Mouse (Mus musculus): ENCODE measurements around the gene Nxn.

The Nxn gene

GRCm38 (mm10) chr11:76363636-76364035 lies 35.3 kb downstream of the Nxn start:
- no peak for DNase-seq (ENCODE audit: low read depth, low spot score)

GRCm38 (mm10) chr11:76363178-76363577 lies 35.8 kb downstream of the Nxn start:
- no peak for DNase-seq (ENCODE audit: low read depth, low spot score)

GRCm38 (mm10) chr11:76361422-76361821 lies 37.5 kb downstream of the Nxn start:
- no peak for DNase-seq (ENCODE audit: low read depth, low spot score)

GRCm38 (mm10) chr11:76360255-76360654 lies 38.7 kb downstream of the Nxn start:
- DNase-seq (ENCODE audit: low read depth, low spot score), result no peak

GRCm38 (mm10) chr11:76358628-76359320 lies 40.2 kb downstream of the Nxn start:
- no peak for DNase-seq (ENCODE audit: low read depth, low spot score)

GRCm38 (mm10) chr11:76357464-76357863 lies 41.5 kb downstream of the Nxn start:
- no peak for DNase-seq (ENCODE audit: low read depth, low spot score)

- no peak for DNase-seq (ENCODE audit: low read depth, low spot score)
These were observed 42.8 kb downstream of the Nxn start for GRCm38 (mm10) chr11:76356091-76356490.

- DNase-seq (ENCODE audit: low read depth, low spot score), result no peak
These were observed 43.5 kb downstream of the Nxn start for GRCm38 (mm10) chr11:76355425-76355824.

GRCm38 (mm10) chr11:76352861-76353558 lies 45.9 kb downstream of the Nxn start:
- no peak for DNase-seq (ENCODE audit: low read depth, low spot score)

GRCm38 (mm10) chr11:76351624-76352011 lies 47.3 kb downstream of the Nxn start:
- no peak for DNase-seq (ENCODE audit: low read depth, low spot score)

GRCm38 (mm10) chr11:76350931-76351623 lies 47.9 kb downstream of the Nxn start:
- DNase-seq (ENCODE audit: low read depth, low spot score), result no peak

GRCm38 (mm10) chr11:76349833-76350232 lies 49.1 kb downstream of the Nxn start:
- DNase-seq (ENCODE audit: low read depth, low spot score), result no peak

GRCm38 (mm10) chr11:76347589-76347988 lies 51.4 kb downstream of the Nxn start:
- DNase-seq (ENCODE audit: low read depth, low spot score), result no peak

GRCm38 (mm10) chr11:76343031-76343430 lies 55.9 kb downstream of the Nxn start:
- DNase-seq (ENCODE audit: low read depth, low spot score), result no peak

GRCm38 (mm10) chr11:76341884-76342645 lies 56.9 kb downstream of the Nxn start:
- DNase-seq (ENCODE audit: low read depth, low spot score), result no peak

- no peak for DNase-seq (ENCODE audit: low read depth, low spot score)
These were observed 57.8 kb downstream of the Nxn start for GRCm38 (mm10) chr11:76341163-76341562.

- no peak for DNase-seq (ENCODE audit: low read depth, low spot score)
These were observed 59.1 kb downstream of the Nxn start for GRCm38 (mm10) chr11:76339830-76340229.

- no peak for DNase-seq (ENCODE audit: low read depth, low spot score)
These were observed 59.8 kb downstream of the Nxn start for GRCm38 (mm10) chr11:76339141-76339540.

GRCm38 (mm10) chr11:76338656-76339055 lies 60.3 kb downstream of the Nxn start:
- DNase-seq (ENCODE audit: low read depth, low spot score), result no peak

- DNase-seq (ENCODE audit: low read depth, low spot score), result no peak
These were observed 61.2 kb downstream of the Nxn start for GRCm38 (mm10) chr11:76337764-76338163.

GRCm38 (mm10) chr11:76337236-76337635 lies 61.7 kb downstream of the Nxn start:
- no peak for DNase-seq (ENCODE audit: low read depth, low spot score)

GRCm38 (mm10) chr11:76336224-76336623 lies 62.7 kb downstream of the Nxn start:
- no peak for DNase-seq (ENCODE audit: low read depth, low spot score)
